Mouse (Mus musculus): ENCODE results near the gene Exd2.

- TF ChIP-seq CTCF (IDR thresholded peaks at IDR 0.05; ENCODE audit: borderline replicate concordance, insufficient read depth, low read length): no peak
- TF ChIP-seq POLR2A (IDR thresholded peaks at IDR 0.05; ENCODE audit: low read depth, low read length): no peak
Measured at GRCm38 (mm10) chr12:80537313-80537712, 74.4 kb downstream of the Exd2 start.
